Mouse (Mus musculus) mature B cell (primary cell): Measurements from ENCODE around the gene Mark3.
"Not testable (repeated sequence)": the region's sequence is repeated elsewhere in the genome, so short reads cannot be mapped to it uniquely, and the experiment has no call there.

Experiments used
- in situ Hi-C: fragments of 300-500 bp; cut with MboI; formaldehyde crosslinking; loops from 2 replicates; pipeline ENCODE4 v1.14.3; 2019

Gene Mark3

DNA sequence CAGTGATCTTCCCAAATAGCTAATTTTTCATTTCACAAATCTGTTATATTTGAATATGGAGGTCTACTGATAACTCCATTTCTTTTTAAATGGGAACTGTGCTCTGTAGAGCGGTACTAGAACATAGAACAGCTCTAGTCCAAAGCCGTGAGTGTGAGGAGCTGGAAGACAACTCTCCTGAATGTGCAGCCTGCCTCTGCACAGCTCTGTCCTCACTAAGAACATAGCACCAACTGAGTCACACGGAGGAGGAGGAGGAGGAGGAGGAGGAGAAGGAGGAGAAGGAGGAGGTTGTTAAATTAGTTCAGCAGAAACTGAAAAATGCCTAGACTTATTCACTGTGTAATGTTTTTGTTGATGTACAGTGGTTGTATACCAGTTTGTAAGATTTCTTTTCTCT is 78.6 kb downstream of the Mark3 start:
- in situ Hi-C loops = no loop called here

DNA sequence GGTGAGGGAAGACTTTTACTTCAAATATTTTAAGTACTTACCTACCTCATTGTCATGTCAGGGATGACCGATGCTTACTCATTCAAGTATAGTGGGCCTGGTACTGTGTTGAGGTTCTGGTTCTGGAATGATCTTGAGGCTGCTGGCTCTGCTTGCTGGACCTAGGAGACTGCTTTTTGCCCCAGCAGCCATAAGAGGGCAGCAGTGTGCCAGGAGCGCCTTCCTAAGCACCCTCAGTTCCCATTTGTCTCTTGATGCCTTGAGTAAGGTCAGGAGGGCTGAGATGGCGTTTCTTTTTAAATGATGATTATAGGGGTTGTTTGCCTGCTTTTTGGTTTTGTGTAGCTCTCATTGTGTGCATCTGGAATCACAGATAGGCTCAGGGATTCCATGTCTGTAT is 79.1 kb downstream of the Mark3 start:
- in situ Hi-C loops = no loop called here

DNA sequence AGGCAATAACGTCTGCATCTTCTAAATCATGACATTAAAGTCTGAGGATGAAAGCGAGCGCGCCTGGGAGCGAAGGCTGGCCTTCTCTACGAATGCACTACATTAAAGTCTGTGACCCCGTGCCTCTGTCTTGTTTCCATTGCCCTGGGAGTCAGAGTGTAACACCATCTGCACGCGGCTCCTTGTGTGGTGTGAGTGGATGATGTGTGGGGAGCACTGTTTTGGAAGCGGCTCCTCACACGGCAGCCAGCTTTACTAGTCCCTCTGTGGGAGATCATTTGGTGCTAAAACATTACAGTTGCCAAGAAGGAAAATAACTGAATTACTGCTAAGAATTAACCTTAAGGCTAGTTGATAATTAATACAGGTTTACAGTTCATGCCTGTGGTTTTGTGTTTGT is 81.4 kb downstream of the Mark3 start:
- in situ Hi-C loops = no loop called here

DNA sequence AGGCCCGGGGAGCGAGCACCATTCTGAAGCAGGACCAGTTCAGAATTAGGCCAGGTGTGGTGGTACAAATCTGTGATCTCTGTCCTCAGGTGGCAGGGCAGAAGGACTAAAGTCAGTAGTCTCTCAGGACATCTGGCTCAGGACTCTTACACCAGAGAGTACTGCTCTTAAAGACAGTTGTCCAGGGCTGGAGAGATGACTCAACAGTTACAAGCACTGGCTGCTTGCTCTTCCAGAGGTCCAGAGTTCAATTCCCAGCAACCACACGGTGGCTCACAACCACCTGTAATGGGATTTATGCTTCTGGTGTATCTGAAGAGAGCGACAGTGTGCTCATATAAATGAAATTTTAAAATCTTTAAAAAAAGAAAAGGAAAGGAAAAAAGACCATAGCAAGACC is 85.0 kb downstream of the Mark3 start:
- in situ Hi-C loops = no loop called here

DNA sequence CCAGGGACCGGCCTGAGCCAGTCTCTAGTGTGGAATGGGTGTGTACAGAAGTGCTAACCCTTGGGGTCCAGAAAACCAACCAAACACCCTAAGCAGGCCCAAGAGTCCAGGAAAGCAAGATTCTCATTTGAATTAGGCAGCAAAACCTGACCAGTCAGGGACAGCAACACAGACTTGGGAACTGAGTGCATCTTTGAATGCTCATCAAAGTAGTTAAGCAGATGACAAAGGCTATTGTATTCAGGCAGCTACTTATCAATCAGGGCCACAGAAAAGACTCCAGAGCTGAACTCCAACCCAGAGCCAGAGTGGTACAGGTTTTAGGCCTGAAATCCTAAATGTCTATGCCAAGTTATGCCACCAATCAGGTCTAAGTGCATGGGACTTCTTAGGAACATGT is 86.3 kb downstream of the Mark3 start:
- in situ Hi-C loops = no loop called here

DNA sequence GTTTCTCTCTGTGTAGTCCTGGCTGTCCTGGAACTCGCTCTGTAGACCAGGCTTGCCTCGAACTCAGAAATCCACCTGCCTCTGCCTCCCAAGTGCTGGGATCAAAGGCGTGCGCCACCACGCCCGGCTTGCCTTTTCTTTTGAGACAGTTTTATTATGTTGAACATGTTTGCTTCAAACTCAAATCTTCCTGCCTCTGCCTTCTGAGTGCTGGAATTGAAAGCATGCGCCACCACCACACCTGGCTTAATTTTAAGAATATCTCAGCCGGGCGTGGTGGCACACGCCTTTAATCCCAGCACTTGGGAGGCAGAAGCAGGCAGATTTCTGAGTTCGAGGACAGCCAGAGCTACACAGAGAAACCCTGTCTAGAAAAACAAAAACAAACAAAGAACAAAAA is 87.2 kb downstream of the Mark3 start:
- in situ Hi-C loops = not testable (repeated sequence)

DNA sequence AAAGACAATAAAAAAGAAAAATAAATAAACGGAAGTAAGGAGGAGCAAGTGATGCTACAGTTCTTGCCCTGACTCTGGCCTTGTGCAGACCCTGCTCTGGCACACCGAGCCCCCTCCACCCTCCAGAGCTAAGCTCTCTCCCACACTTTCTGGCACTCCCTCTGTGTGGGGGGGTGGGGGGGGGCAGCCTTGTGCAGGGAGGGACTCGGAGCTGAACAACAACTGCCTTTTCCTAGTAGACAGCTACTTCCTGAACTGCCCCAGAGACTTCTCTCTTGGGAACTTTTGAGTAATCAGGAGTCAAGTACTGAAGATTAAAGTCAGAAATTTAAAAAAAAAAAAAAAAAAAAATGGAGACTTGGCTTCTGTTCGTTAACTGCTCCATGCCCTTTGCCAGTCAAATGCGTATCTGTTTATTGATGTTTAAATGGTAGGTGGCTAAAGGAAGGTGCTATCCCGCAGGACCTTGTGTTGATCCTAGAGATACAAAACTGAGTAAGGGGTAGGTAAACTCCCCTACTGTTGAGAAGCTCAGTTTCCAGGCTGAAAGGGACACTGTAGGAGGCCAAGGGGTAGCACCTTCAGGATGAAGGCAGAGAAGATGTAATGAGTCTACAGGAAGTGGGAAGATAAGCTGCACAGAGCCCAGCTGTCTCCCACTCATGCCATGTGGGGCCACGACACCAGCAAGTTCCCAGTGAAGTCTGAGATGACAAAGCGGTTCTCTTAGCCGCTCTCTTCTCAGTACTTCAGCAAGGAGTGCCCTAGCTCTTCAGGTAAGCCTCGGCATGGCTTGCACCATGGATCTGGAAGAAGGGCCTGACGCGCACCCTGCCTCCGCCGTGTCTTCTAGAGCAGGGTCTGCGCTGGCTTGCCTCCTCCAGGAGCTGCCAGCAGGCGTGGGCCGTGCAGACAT is 89.2 kb downstream of the Mark3 start:
- in situ Hi-C loops = no loop called here

- in situ Hi-C loops = no loop called here
These were observed 89.9 kb downstream of the Mark3 start for GRCm38 (mm10) chr12:111664144-111664634.

DNA sequence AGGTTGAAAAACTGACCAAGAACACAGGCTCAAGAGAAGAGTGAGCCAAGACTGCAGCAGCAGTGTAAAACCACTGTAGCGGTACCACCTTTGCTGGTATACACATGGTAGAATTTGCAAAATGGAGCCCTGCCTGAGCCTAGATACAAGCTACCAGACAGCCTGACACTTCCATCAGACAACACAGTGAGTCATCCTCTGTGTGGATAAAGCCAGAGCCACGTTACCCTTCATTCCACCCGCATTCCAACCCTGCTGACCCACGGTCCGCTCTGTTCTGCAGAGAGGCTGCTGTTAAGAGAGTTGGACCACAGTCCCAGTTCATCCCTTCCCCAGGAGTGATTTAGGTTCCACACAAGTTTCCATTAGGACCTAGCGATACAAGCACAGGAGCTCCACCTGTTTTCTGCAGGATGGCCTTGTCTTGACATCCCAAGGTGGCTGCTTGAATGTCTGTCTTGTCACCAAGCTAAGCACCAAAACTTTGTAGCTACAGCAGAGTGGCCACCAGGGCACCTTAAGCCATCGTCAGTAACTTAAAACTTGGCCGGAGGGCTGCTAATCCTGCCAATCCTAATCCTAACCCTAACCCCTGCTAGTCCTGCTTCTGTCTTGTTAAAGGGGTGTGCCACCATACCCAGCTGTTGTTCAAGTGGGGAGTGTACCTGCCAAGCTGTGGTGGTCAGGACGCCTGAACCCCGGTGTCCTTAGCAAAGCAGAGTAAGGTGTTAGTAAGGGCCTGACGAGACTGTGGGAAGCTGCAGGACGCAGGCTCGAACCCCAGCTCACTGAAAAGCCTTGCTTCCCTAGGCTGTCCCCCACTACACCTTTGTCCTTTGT is 90.9 kb downstream of the Mark3 start:
- in situ Hi-C loops = no loop called here

DNA sequence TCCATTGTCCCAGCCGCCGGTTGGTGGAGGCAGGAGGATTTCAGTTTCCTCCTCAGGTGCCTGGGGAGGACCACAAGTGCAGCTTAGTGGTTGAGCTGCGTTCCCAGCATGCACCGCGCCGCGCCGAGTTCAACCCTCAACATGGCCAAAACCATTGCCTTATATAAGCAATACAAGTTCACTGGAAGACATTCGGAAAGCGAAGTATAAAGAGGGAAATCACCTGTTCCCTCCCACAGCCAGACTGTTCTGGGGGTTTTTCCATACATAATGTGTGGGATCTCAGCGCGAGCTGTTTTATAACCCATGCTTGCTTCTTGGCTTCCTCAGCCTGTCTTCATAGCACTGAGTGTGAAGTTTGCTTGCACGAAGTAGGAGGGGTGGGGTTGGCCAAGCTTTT is 92.1 kb downstream of the Mark3 start:
- in situ Hi-C loops = no loop called here

GRCm38 (mm10) chr12:111667421-111667820 is 93.1 kb downstream of the Mark3 start:
- in situ Hi-C loops = no loop called here

- in situ Hi-C loops = no loop called here
These were observed 94.2 kb downstream of the Mark3 start for GRCm38 (mm10) chr12:111668457-111668912.

DNA sequence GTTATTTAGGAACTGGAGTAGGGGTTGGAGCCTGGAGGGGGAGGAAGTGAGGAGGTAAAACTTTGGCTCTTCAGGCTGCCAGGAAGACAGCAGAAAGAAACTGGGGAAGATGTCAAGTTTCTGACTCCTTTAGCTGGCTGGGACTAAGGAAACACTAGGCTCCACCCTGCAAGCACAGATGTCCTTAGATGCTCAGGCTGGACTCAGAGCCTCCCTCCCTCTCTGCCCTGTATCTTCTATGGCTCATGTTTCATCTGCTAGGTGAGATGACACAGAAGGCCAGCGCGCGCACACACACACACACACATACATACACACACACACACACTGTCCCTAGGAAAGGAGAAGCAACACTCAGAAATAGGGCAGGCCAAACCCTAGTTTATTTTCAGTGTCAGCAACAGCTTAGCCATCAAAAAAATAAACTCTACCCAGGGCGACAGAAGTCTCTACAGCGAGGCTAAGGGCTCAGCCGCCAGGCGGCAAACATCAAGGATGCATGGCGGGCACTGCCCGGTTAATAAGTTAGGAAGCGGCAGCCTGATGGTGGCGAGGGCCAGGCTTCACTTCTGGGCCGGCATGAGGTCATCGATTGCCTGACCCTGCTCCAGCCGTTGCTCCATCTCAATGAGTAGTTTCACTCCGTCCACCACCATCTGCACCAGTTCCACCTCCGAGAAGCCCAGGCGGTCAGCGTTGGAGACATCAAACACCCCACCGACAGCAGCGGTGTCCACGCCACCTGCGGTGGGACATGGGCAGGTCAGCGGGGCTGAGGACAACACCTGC is 94.9 kb downstream of the Mark3 start:
- in situ Hi-C loops = no loop called here

DNA sequence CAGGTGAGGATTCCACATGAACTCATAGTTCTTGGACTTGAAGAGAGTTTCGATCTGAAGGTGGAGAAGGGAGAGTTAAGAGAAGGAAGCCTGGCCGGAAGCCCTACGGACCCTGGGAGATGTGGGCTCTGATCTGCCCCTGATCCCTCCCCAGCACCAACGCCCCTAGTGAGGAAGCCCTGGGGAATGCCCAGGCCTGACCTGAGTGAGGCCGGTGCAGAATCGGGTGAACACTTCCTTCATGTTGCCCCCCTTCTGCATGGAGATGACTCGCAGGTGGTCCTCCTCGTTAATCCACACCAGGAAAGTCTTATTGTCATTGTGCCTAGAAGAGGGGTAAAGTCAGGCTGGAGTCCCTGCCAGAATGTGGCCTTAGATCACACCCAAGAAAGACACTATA is 95.6 kb downstream of the Mark3 start:
- in situ Hi-C loops = no loop called here

DNA sequence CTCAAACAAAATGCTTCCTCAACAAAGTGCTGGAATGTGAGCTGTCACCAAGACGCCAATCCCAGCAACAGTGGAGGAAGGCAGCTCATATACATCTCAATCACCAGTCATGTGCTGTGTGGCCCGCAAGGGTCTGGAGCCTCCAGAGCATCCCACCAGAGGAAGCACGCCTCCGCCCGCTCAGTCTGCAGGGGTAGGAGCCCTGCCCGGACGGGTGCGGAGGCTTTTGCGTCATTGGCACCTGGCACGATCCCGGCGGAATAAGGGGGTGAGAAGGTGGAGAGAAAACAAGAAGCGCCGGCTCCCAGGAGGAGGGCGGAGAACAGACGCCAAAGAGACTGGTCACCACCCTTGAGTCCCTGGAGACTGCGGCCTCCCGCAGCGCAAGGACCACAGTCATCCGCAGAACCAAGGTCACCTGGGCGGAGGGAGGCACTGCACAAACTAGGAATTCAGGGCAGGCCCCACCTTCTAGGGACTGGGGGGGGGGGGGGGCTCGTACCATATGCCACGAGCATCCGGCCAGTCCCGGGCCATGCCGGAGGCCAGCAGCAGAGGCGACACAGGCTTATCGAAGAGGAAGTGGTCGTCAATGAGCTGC is 96.1 kb downstream of the Mark3 start:
- in situ Hi-C loops = no loop called here

DNA sequence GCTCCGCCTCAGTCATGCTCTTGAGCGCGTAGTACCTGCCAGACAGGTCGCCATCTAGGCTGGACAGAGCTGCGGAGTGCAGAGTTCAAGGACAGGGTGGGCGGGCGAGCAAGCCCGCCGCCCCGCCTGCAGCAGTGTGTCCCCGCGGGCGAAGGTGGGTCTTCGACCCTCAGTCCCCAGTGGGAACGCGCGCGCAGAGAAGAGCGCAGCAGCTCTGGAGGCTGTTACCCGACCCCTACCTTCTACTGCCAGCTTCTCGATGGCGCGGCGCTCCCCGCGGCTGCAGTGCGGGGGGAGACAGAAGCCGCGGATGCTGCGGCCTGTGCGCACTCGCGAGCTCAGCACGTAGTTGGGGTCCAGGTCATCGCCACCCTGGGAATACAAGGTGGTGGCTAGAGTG is 96.7 kb downstream of the Mark3 start:
- in situ Hi-C loops = no loop called here

DNA sequence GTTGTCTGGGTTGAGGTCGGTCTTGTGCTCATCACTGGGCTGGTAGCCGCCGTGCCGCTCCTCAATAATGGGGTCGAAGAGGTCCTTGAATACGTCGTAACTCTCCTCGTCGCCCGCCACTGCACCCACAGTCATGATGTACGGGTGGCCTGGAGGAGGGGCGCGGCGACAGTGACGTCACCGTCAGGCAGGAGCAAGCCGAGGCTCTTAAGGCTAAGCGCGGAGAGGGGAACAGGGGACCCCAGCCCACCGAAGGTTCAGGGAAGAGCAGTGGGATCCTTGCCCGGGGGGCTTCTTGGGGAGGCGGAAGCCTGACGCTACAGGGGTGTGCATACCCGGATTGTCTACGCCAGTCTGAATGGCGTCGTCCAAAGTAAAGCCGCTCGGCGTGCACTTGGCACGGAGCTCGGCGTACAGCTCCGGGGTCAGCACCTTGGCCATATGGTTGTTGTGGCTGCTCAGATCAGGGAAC is 97.1 kb downstream of the Mark3 start:
- in situ Hi-C loops = no loop called here

DNA sequence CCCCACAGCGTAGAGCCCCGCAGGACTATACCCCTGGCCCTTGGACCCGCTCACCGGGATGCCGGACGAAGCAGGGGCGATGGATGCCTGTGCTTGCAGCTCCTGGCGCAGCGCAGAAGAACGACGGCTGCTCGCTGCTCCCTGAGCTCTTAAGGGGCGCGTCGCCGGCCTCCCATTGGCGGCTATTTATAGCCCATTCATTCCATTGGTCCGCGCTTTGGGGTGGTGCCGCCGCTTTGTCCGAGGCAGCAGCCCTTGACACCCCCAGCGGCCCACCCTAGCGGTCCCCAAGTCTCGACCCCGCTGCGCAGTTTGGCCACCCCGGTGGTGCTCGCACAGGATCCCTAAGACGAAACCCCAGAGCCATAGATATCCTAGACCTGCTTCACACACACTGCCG is 97.9 kb downstream of the Mark3 start, which contains the start of gene Ckb:
Ckb (minus strand) TSS at position 163 of the 400 bp plus-strand sequence.
- in situ Hi-C loops = no loop called here

GRCm38 (mm10) chr12:111672581-111672980 is 98.3 kb downstream of the Mark3 start:
- in situ Hi-C loops = no loop called here

DNA sequence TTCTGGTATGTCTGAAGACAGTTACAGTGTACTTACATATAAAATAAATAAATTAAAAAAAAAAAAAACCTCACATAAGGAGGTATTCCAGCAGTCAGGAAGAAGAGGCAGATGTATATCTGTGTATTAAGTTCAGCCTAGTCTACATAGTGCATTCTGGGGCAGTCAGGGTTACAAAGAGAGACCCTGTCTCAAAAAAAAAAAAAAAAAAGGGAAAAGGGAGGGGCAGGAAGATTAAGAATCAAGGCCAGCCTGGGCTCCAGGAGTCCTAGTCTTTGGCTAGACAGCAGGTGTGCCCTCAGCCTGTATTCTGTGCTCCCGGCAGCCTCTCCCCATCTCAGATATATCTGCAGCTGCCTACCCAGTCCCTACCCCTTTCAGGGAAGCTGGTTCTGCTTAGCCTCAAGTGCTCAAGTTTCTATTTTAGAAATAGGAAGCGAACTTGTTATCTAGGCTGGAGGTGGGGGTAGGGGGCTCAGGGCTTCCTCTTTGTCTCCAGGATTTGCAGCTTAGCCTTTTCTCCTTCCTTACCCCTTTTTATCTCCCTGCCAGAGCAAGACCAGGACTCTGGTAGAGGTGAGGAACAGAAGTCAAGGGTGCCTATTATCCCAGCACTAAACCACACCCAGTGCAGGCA is 100.6 kb downstream of the Mark3 start:
- in situ Hi-C loops = no loop called here
